Mouse (Mus musculus) olfactory bulb, adult 2 months (tissue): Measurements from ENCODE around the gene 1700092M07Rik. TPM values are rescaled to one million over a fixed set of nuclear protein-coding genes. Genes with fewer than 3 reads are reported as not detected.

Experiments used
- H3K27ac ChIP-seq: fragments of 200-500 bp; 2 replicates; pipeline ENCODE4 v1.5.1; 2012; ENCODE audit warnings: low read depth, low read length; ENCODE audit not compliant: insufficient read depth
- H3K4me1 ChIP-seq: fragments of 200-500 bp; 2 replicates; pipeline ENCODE4 v1.6.1; 2012; ENCODE audit warnings: low read length; ENCODE audit not compliant: control insufficient read depth, insufficient read depth
- H3K4me3 ChIP-seq: fragments of 200-500 bp; 2 replicates; pipeline ENCODE4 v1.5.1; 2012; ENCODE audit warnings: mild to moderate bottlenecking, low read depth, low read length, moderate library complexity; ENCODE audit not compliant: insufficient read depth
- CTCF ChIP-seq: fragments of 200-500 bp; IDR thresholded peaks from 2 replicates; pipeline ENCODE4 v1.5.1; 2012; ENCODE audit warnings: low read depth, mild to moderate bottlenecking, low read length, moderate library complexity; ENCODE audit not compliant: insufficient read depth
- POLR2A ChIP-seq: fragments of 200-500 bp; IDR thresholded peaks from 2 replicates; pipeline ENCODE4 v1.6.1; 2012; ENCODE audit warnings: mild to moderate bottlenecking, low read depth, low read length, moderate library complexity; ENCODE audit not compliant: insufficient read depth
- WGBS: fragments of 180-500 bp; shearing (Covaris S2); methylation state at CpG from one replicate; pipeline ENCODE4 v1.1.7; 2018; 5-methylcytosine and 5-hydroxymethylcytosine counted together
- polyA plus RNA-seq: library from polyadenylated mRNA; stranded (reverse); fragments of >200 nt; gene quantifications from 2 replicates; pipeline ENCODE4 v1.2.4, GENCODE M21; 2012; ENCODE audit warnings: low replicate concordance; ENCODE audit not compliant: missing spikeins, insufficient read depth, insufficient read length

The 1700092M07Rik gene
- polyA plus RNA-seq, 1 experiment: not detected

DNA sequence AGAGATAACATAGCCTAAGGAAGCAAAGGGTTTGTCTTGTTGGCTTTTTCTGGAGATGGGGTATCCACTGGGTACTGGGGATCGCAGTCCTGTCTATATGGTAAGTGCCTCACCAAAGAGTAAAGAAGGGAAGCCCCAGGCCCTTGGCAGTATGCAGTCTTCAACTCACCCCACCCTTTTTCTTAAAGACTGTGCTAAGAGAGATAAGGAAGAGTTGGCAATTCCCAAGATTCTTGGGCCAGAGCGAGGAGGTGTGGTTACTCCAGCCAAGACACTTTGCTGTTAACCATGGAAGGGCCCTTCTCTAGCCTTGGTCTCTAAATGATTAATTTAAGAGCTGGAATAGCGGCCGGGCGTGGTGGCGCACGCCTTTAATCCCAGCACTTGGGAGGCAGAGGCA lies 33.6 kb upstream of the 1700092M07Rik start:
- 97% methylated on average over 7 of the region's 7 CpGs for WGBS
- peaks cover 3% of the 10 kb centered on the region; the same call in 1 of the 2 replicates for H3K4me1 ChIP-seq
- no peak overlapping the region for H3K27ac ChIP-seq
- TF ChIP-seq POLR2A: no peak
- no peak for TF ChIP-seq CTCF
- no peak overlapping the region for H3K4me3 ChIP-seq

DNA sequence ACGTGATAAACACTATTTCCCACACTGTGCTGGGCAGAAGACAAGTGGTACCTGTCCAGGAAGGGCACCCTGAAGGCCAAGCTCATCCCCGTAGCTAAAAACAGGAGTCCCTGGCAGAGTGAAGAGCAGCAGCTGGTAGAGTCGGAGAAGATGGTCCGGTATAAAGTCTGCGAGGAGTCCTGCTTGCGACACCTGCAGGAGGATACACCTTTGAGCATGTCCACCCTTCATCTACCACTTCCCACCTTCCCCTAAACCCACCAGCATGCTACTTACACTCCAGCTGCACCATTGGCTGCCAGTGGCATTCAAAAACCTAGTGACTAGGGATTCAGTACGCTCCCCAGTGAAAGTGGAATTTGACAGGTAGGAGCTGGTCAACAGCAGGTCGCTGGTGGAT lies 31.6 kb upstream of the 1700092M07Rik start:
- no peak overlapping the region for H3K4me3 ChIP-seq
- no peak overlapping the region for H3K27ac ChIP-seq
- WGBS: 92% methylated on average over 8 of the region's 8 CpGs
- H3K4me1 ChIP-seq: peaks cover 5% of the 10 kb centered on the region
- no peak for TF ChIP-seq CTCF
- no peak for TF ChIP-seq POLR2A

DNA sequence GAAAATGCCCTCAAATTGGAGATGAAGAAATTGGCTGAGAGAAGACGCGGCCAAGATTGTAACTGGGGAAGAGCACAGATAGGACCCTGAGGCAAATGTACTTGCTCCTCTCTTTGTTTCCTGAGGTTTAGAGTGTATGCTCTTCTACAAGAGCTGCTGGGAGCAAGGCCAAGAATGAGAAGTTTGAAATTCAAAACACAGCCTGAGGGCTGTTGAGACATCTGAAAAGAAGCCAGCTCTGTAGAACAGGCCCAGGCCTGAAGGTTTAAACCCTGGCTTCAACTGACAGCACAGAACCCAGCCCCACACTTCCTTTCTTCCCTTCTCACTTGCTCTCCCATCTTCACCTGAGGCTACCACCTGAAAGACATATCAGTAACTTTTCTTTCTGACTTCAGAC lies 30.5 kb upstream of the 1700092M07Rik start:
- H3K4me3 ChIP-seq: no peak overlapping the region
- WGBS: 57% methylated on average over 2 of the region's 2 CpGs
- no peak overlapping the region for H3K27ac ChIP-seq
- no peak for TF ChIP-seq CTCF
- no peak for TF ChIP-seq POLR2A
- H3K4me1 ChIP-seq: peaks cover 6% of the 10 kb centered on the region

DNA sequence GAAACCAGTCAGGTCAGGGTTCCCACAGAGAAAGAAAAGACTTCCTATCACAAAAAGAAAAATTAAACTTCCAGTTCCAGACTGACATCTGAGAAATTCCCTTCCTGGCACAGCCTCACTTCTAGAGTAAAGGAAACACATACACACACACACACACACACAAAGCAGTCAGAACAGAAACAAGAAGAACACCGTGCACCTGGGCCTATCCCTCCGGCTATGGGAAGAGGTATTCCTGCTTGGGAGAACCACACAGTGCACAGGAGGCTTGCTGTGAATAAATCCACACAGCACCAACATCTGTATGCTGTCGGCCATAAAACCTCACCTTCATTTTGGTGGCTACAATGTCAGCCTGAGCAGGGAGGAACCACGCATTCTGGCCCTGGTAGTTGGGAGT lies 29.0 kb upstream of the 1700092M07Rik start:
- Histone ChIP-seq H3K27ac (no peak overlapping the region), H3K4me3 (peak overlapping the region; percentile 9), H3K4me1 (peaks cover 6% of the 10 kb centered on the region)
- WGBS: 40% methylated on average over 4 of the region's 4 CpGs
- TF ChIP-seq POLR2A: no peak
- no peak for TF ChIP-seq CTCF

DNA sequence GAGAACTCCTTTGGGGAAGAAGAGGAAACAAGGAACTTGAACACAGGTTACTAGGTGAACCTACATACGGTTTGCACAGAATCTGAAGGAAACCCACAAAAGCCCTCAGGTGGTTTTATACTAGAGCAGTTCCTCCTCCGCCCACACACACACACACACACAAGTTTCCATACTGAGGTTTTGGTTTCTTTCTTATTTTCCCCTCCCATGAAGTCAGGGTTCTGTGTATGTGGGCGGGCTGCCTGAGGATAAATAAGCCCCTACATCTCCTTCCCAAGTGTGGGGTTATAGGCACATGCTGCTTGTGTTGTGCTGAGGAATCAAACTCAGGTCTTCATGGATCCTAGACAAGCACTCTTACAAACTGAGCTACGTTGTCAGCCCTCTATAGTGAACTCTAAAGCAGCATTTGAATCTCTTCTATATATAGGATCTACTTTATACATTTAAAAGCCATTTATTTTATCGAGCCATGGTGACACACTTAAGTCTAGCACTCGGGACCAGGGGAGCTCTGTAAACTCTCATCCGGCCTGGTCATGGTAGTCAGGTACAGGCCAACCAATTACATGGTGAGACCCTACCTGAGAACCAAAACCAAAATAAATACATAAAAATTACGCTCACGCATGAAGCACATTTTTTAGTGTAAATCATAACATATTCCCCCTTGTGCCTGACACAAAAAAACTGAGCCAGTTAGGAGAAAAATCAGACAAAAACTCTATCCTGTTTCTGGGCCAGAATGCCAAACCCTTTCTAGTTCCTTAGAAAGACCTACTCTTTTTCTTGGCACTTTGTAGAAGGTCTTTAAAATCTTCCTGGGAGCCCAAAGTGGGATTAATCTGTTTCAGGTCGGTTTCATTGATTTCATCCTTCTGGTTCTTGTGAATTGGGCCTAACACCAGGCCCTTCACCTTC lies 28.3 kb upstream of the 1700092M07Rik start:
- WGBS: 34% methylated on average over 10 of the region's 10 CpGs
- Histone ChIP-seq H3K4me1 (peaks cover 6% of the 10 kb centered on the region), H3K27ac (peak overlapping the region; percentile 77), H3K4me3 (peak overlapping the region; percentile 92)
- no peak for TF ChIP-seq CTCF
- no peak for TF ChIP-seq POLR2A

DNA sequence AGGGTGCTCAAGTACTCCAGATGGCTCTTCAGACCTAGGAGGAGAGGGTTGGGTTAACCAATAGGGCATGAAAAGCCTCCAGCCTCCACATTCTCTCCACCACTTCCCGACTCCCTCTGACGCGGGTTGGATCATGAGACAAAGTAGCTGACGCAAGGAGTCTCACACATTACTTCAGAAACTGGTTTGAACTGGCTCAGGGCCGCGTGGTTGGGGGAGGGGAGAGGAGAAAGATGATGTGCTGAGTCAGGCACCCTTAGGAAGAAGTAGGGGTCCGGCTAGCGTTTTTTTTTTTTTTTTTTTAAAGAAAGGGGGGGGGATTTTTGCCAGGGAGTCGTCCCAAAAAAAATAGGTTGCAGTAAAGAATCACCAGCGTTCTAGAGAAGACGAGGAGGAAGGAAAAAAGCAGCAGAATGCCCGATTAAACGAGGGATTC lies 27.6 kb upstream of the 1700092M07Rik start:
- TF ChIP-seq POLR2A (no peak), CTCF (no peak)
- peaks cover 6% of the 10 kb centered on the region for H3K4me1 ChIP-seq
- H3K27ac ChIP-seq: peak overlapping the region; percentile 77
- peak overlapping the region; percentile 92 for H3K4me3 ChIP-seq
- WGBS: 0% methylated on average over 13 of the region's 13 CpGs

DNA sequence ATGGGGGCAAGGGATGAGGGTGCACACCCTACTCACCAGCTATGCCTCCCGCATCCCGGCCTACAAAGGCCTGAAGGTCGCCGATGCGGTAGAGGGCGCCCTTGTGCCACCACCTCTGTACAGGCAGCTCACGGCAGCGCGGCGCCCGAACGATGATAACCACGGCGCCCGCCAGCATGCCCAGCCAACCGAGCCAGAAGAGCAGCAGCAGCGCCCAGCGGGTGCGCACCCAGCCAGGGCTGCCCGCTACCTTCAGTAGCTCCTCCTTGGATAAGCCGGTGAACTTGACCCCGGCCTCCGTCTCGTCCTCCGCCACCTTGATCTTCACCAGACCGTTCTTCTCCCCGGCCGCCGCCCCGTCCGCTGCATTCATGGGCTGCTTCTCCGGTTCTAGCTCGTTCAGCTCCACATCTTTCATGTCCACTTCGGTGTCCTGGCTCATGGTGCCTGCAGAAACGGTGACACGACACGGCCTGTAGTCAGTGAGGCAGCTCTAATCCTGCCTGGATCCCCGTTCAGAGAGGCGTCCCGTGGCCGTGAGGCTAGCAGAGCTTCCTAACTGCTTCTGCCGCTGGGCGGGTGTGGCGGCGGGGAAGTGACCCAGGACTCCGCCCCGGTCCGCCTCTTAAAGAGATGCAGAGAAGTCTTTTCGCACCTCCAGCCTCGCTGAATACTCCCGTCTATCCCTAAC lies 27.1 kb upstream of the 1700092M07Rik start:
- peak; percentile 64 for TF ChIP-seq POLR2A
- TF ChIP-seq CTCF: peak; percentile 74
- Histone ChIP-seq H3K4me1 (peaks cover 6% of the 10 kb centered on the region), H3K4me3 (peak overlapping the region; percentile 92), H3K27ac (peak overlapping the region; percentile 87)
- under 1% methylated on average over 51 of the region's 51 CpGs for WGBS

DNA sequence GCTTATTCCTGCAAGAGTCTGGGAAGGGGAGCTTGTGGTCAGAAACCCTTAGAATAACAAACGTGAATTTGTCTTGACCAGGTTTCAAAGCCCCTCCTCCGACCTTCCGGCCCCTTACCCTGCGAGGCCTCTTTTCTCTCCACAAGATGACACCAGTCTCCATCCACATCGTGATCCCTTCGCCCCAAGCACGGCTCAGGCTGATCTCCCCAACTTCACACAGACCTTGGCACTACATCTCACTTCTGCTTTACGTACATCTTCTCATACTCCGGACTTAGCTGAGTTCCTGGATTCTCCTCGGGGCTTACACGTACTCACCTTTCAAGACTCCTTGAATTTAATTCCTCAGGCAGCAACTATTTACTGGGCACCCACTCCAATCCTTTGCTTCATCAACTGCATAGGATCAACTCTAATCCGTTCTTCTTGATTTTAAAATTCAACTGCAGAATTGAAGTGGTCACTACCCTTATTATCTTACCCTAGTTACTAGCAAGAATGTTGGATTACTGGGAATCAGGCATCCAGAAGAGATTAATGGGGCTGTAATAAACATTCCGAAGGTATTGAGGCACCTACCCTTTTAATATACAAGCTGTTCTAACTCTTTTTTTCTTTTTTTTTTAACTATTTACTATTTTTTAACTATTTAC lies 26.4 kb upstream of the 1700092M07Rik start:
- 0 out of 2 replicates have a peak overlapping the region, but pooled peaks have one; percentile 22 for H3K27ac ChIP-seq
- WGBS: 4% methylated on average over 13 of the region's 13 CpGs
- peaks cover 6% of the 10 kb centered on the region for H3K4me1 ChIP-seq
- peak overlapping the region; percentile 92 for H3K4me3 ChIP-seq
- TF ChIP-seq POLR2A (no peak), CTCF (no peak)
